11 mouse cellular contexts compared by ENCODE assay signal in the genomic region with DNA sequence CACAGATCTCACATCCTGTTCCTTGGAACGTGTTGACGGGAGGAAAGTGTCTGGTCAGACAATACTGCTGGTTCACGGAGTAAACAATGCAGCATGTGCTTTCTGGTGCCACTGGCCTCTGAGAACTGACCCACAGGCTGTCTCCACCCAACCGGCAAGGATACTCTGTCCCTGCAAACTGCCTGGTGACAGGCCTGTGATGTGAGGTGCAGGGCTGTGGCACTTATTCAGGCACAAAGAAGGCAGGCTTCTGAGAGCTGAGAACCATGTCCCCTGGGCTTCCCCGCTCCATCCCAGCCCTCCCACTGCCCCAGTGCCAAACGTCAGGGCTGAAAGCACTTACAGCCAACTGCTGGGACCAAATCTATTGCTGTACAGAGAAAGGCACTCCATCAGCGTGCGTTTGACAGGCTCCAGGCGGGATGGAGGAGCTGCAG.
DNase-seq lines count a peak whose midpoint lies in the region; ATAC-seq lines count a peak whose summit lies in the region.
"Had no signal": no experiment of that assay in that cellular context is flagged by ENCODE, and none has a peak within 500 bp of the region (broad histone marks: within the 10 kb centered on the region; RNA-seq: fewer than 3 reads in every experiment).

No protein-coding gene starts in this region.

- H3K4me3 ChIP-seq in forebrain, embryonic 13.5 days: no peak overlapping the region
- no peak overlapping the region for H3K4me3 ChIP-seq in hindbrain, embryonic 16.5 days (ENCODE audit: low read length)
- H3K4me3 ChIP-seq: embryonic facial prominence, embryonic 15.5 days had no signal

- no peak overlapping the region for H3K9ac ChIP-seq in forebrain, embryonic 13.5 days
- no peak overlapping the region for H3K9ac ChIP-seq in hindbrain, embryonic 16.5 days (ENCODE audit: low read depth, low read length)
- H3K9ac ChIP-seq: embryonic facial prominence, embryonic 15.5 days; liver, embryonic 14.5 days had no signal

- H3K4me1 ChIP-seq in forebrain, embryonic 13.5 days: peaks cover 21% of the 10 kb centered on the region
- H3K4me1 ChIP-seq in hindbrain, embryonic 16.5 days (ENCODE audit: control insufficient read depth, insufficient read depth, low read depth, low read length): peaks cover 5% of the 10 kb centered on the region
- H3K4me1 ChIP-seq: embryonic facial prominence, embryonic 15.5 days had no signal

- intact Hi-C loops in heart, postnatal 25 days (cut with DNase I): no loop called here

- H3K27me3 ChIP-seq in forebrain, embryonic 13.5 days: no peaks in the 10 kb centered on the region
- peaks cover 4% of the 10 kb centered on the region; the same call in 1 of the 2 replicates for H3K27me3 ChIP-seq in hindbrain, embryonic 16.5 days (replicated peaks; ENCODE audit: control insufficient read depth, insufficient read depth, low read length)
- H3K27me3 ChIP-seq: embryonic facial prominence, embryonic 15.5 days had no signal

- peak overlapping the region; percentile 33; the same call in 1 of the 2 replicates for H3K27ac ChIP-seq in forebrain, embryonic 13.5 days
- no peak overlapping the region for H3K27ac ChIP-seq in hindbrain, embryonic 16.5 days (ENCODE audit: low read depth, low read length)
- H3K27ac ChIP-seq: embryonic facial prominence, embryonic 15.5 days; liver, embryonic 14.5 days; stomach, postnatal 0 days had no signal

- 20% methylated on average over 9 of the region's 9 CpGs for WGBS in forebrain, embryonic 13.5 days
- WGBS in hindbrain, embryonic 16.5 days: 15% methylated on average over 9 of the region's 9 CpGs

- H3K9me3 ChIP-seq in forebrain, embryonic 13.5 days (replicated peaks): no peaks in the 10 kb centered on the region
- H3K9me3 ChIP-seq in hindbrain, embryonic 16.5 days (ENCODE audit: control insufficient read depth, low read length): no peaks in the 10 kb centered on the region
- H3K9me3 ChIP-seq: embryonic facial prominence, embryonic 15.5 days had no signal

- peak; percentile 16; the same call in 1 of the 2 replicates for ATAC-seq in forebrain, embryonic 13.5 days
- peak; percentile 63; the same call in 1 of the 2 replicates for ATAC-seq in hindbrain, embryonic 16.5 days

- H3K4me2 ChIP-seq in forebrain, embryonic 13.5 days: no peak overlapping the region
- no peak overlapping the region for H3K4me2 ChIP-seq in hindbrain, embryonic 16.5 days (ENCODE audit: low read length)
- H3K4me2 ChIP-seq: embryonic facial prominence, embryonic 15.5 days had no signal

- no peaks in the 10 kb centered on the region for H3K36me3 ChIP-seq in forebrain, embryonic 13.5 days (ENCODE audit: poor library complexity, severe bottlenecking)
- H3K36me3 ChIP-seq in hindbrain, embryonic 16.5 days (ENCODE audit: control insufficient read depth, insufficient read depth, low read length): no peaks in the 10 kb centered on the region
- H3K36me3 ChIP-seq: embryonic facial prominence, embryonic 15.5 days had no signal

- peak; percentile 21 to 61 for DNase-seq in heart, adult 18-20 months
- no peak for DNase-seq in heart, postnatal 25 days (ENCODE audit: low spot score)
- DNase-seq in lung, postnatal 14 days: peak; percentile 28
- no peak for DNase-seq in urinary bladder, postnatal 25 days (ENCODE audit: low spot score)
- DNase-seq in cerebellum, adult 8-10 months: no peak
- DNase-seq in urinary bladder, postnatal 14 days (ENCODE audit: low spot score): no peak

Comparison
In these comparisons a context has a peak if more than half of its experiments do, and no peak if none do; other contexts are left out.
1. DNase-seq: peak in heart, adult 18-20 months (2 of 2) and lung, postnatal 14 days (single experiment); none in heart, postnatal 25 days (single experiment), urinary bladder, postnatal 25 days (single experiment), cerebellum, adult 8-10 months (single experiment) and urinary bladder, postnatal 14 days (single experiment).